Mouse (Mus musculus) G1E-ER4 (cell line): ENCODE data around the gene Lrrc66. TPM values are rescaled to one million over a fixed set of nuclear protein-coding genes. Genes with fewer than 3 reads are reported as not detected.

Experiments
- GATA1 ChIP-seq: IDR thresholded peaks from one replicate; pipeline ENCODE4 v1.8.0; 2012; ENCODE audit warnings: low read length, inconsistent platforms
- polyA plus RNA-seq: library from polyadenylated mRNA; stranded (reverse); fragments of >175 nt; gene quantifications from 2 replicates; pipeline ENCODE4 v1.2.3, GENCODE M21; 2012

Lrrc66 gene
- polyA plus RNA-seq, 1 experiment = 0.04 TPM

DNA sequence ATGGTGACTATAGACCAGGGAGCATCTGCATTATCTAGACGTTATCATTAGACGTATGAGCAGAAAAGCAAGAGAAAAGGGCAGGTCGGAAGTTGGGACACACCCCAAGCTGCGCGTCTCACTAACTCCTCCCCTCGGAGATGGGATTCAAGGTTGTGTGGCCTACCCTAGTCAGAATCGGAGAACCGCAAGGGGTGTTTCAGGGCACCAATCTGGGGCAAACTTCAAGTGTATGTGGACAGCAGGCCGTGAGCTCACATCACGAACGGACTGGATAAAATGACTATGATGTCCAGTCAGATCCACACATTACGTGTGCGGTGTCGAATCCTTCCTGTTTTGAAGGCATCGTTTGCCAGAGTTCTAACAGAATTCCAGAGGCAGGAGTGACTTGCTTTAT, 4.3 kb downstream of the Lrrc66 start:
- no peak for TF ChIP-seq GATA1

DNA sequence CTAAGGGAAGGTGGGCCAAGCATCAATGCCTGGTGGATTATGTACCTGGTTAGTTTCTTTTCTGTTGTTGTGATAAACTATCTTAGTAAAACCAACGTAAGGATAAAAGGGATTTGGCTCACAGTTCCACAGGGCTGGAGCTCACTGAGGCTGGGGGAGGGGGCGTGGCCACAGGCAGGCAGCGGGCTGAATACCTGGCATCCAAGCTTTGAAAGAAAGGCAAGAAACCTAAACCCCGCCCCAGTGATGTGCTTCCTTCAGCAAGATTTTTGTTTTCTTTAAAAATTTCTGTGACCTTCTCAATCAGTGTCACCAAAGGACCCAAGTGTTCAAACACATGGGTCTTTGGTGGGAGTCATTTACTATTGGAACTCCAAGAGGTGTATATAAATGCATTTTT, 4.8 kb downstream of the Lrrc66 start:
- TF ChIP-seq GATA1 = no peak

DNA sequence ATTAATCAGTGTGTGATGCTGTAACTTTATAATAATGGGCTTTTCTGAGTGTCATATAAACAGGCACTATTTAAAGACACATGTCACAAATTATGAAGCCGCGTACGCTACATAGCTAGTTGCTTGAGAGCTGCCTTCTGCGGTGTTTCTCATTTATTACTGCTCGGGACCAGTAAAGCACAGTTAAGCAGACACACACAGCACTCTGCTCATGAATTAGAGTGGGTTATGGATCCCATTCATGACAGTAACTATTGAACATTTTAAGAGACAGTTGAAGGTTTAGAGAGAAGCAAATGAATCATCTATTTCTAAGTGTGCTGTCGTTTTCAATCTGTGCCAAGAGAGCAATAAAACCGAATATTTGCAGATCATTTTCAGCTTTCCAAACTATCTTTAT, 5.5 kb downstream of the Lrrc66 start:
- TF ChIP-seq GATA1 = no peak

DNA sequence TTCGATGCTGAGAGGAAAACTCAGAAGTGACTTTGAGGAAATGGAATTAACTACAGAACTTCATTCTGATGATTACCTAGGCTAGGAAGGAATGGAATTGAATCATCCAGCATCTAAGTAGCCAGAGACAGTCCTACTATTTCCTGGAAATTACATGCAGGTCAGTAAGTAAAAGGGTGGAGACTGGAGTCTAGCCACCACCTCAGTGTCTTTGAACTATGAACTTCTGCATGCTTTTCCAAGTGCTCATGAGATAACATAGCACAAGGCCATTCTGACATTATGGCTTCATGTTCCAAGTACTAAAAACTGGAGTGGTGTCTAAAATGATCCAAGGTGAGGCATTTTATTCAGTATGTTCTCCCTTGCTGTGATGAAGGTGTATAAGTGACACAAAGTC, 6.8 kb downstream of the Lrrc66 start:
- no peak for TF ChIP-seq GATA1

DNA sequence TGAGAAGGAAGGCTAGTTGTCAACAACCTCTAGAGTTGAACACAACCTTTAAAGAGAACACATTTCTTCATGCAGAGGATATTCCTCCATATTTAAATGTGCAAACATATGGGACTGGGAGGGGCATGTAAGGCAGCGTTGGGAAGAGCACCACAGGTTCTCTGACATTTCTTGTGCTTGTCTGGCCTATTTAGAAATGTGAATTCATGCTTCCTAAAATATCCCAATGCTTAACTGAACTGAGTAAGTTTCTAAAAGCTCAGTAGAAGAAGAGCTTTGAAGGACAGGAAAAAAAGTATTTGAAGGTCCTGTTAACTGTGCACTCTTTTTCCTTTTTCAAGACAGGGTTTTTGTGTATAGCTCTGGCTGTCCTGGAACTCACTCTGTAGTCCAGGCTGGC, 13.4 kb downstream of the Lrrc66 start:
- no peak for TF ChIP-seq GATA1

DNA sequence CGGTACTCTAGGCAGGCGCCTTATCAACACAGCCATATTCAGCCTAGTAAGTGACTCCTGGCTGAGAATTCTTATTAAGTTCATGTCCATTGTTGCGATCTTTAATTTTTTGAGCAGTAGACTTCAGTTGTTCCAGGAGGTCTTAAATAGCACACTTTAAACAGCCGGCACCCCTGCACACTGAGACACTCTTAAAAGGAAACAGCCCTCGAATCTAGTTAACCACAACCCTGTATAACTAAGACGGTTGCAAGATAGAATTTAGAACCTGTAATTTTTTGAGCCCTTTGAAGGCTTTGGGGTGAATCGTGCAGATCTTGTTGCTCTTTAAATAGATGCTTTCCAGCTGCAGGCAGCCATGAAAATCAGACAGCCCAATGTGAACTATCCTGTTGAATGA, 17.1 kb downstream of the Lrrc66 start:
- no peak for TF ChIP-seq GATA1

DNA sequence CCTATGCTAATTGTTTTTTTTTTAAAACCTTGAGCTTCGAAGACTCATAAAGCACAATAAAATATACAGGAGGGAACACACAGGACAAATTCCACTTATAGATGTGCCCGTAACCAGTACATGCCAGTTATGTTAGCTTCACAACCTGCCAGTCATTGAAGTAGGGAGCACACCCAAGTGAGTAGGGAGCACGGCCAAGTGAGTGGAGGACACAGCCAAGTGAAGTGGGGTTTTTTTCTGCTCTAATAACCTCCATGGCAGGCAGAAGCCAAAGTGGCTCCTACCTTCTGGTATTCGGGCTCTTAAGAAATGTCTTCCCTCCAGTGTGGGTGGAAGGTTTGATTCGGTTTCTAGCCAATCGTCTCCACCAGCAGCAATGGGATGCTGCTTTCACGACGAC, 19.0 kb downstream of the Lrrc66 start:
- TF ChIP-seq GATA1 = no peak

DNA sequence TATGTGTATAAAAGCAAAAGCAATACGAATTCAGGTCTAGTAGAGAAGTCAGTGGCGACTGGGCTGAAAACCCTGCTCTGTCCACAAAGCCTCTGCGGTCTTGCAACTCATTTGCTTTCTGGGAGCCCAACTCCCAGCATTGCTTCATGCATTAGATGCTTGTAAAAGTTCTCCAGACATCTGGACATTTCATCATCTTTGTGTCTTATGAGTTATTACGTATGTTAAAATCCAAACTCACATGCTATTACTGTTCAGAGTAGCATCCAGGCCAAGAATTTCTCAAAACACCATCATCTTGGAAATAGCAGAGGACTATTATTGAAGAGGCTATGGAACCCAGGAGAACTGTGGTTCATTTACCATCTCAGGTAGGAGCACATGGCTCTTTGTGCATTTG, 21.3 kb downstream of the Lrrc66 start:
- no peak for TF ChIP-seq GATA1

DNA sequence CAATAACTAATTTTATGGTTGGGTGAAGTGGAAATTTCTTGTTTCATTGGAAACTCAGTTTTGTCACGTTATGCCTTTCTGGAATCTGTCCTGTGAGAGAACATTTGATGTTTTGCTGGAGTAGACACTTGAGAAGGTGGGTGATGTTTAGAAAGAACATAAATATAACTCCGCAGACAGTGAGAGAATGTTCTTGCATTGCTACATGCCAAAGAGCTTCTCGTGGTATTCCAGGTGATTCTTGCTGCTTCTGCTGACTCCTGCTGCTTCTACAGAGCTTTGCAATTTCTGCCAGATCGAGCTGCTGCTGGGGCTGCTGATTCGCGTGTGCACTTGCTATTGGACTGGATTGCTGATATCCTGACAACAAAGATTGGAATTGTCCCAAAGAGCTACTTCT, 27.4 kb downstream of the Lrrc66 start:
- TF ChIP-seq GATA1 = no peak

DNA sequence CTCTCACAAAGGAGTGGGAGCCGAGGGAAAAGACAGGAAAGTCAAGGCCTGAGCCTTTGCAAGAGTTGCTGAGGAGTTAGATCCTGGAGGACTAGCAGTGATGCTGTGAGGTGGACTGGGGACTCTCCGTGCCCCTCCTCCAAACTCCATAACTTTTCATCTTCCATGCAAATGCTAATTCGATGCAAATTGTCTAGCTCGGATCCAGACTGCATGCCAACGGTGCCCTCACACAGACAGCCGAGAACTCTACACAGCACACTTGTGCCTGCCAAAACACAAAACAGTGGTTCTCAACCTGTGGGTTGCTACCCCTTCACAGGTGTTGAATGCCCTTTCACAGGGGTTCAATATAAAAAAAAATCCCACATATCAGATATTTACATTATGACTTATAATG, 27.8 kb downstream of the Lrrc66 start:
- TF ChIP-seq GATA1 = no peak

DNA sequence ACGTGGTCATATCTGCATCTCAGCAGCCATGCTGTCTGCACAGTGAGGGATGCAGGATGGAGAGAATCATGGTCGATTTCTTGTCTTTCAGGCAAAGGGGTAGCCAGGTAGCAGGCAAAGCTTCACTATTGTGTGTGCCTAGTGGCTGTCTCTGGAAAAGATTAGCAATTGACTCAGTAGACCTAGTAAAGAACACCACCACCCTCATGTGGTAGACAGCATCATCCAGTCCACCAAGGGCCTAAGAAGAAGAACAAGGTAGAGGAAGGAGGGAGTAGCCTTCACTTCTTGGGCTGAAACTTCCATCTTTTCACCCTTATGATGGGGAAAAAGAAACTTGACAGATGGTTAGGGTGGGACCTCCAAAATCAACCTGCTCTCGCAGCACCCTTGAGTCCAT, 29.5 kb downstream of the Lrrc66 start:
- no peak for TF ChIP-seq GATA1

DNA sequence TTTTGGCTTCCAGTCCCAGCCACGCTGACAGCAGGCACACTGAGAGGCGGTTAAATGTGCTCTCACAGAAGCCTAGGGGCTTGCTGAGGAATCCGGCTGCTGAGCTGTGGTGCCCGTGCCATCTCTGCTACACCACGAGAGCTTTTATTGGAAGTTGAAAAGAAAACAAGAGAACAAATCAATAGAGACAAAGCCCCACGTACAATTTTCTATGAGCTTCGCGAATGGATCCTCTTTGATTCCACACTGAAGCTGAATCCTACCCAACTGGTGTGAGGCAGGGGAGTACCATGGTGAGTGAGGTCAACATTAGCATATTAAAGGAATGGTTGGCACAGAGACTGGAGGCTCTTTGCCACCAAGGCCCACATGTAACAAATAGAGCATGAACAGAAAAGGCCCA, 31.0 kb downstream of the Lrrc66 start:
- TF ChIP-seq GATA1 = no peak

DNA sequence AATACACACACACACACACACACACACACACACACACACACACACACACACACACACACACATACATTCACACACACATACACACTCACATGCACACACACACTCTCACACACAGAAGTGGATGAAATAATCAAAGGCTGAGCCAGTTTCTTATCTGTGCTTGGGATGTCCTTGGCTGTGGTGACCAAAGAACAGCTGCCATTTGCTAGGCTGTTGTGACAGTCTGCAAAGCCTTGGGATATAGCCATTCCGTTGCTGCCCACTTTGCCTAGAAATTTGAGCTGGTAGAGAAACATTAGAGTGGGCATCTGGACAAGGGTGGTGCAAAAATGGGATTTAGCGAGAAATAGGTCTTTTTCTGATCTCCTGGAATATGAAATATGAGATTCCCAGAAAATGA, 32.3 kb downstream of the Lrrc66 start:
- no peak for TF ChIP-seq GATA1

DNA sequence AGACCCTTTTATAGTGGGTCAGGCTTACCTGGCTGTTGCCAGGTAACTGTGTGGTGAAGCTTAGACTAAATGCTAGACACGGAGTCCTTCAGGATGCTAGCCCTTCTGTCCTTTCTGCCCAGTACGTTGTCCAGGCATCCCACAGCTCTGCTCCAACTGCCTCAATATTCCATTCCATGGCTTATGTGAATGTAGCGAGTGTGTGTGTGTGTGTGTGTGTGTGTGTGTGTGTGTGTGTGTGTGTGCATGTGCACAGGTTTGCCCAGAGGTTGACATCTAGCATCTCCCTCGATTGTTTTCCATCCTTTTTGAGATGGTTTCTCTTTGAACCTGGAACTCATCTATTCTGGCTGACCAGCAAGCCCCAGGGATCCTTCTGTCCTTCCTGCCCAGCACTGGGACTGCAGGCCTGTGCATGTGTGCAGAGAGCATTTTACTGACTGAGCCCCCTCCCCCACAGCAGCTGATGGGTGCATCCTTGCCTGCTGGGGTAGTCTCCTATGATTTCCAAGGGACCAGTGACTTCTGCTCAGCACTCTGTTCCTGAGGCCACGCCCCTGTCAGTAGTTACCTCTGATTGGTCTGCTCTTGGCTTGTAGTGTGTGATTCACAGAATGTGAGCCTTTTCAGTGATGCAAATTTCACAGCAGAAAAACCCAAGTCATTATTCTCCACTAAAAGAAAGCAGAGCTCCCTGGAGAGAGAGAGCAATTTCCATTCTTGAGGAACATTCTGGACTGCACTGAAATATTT, 33.2 kb downstream of the Lrrc66 start:
- TF ChIP-seq GATA1 = no peak

DNA sequence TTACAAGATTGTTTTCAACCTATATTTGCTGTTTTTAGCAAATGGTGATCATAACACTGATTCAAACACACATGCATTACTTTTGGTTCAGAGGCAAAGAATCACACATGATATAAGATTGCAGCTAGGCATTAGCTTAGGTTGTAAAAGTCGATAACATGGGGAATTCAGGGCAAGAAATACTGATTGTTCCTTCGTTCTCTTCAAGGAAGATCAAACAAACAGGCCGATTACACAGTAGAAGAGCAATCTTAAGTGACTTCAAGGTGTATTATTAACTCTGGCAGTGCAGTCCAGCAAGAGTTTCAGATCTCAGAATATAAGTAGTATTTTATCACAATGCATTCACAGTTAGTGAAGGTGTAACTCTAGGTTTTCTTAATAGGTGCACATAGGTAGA, 45.2 kb downstream of the Lrrc66 start:
- no peak for TF ChIP-seq GATA1

DNA sequence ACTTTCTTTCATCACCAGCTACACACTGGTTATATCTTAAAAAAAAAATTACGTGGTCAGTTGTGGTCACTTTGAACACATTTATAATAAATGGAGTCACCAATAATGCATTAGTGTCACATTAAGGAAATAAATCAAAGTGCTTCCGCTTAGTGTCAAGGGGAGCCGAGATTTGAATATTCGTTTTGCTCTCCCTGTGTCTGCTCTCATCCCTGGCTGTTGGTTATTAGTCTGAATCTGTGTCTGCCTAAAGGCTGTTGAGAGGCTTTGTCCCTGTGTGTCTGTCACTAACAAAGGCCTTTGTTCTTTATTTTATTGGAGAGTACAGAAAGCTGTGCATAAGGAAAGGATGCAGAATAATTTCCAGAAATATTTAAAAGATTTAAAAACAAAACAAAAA, 45.7 kb downstream of the Lrrc66 start:
- TF ChIP-seq GATA1 = no peak

DNA sequence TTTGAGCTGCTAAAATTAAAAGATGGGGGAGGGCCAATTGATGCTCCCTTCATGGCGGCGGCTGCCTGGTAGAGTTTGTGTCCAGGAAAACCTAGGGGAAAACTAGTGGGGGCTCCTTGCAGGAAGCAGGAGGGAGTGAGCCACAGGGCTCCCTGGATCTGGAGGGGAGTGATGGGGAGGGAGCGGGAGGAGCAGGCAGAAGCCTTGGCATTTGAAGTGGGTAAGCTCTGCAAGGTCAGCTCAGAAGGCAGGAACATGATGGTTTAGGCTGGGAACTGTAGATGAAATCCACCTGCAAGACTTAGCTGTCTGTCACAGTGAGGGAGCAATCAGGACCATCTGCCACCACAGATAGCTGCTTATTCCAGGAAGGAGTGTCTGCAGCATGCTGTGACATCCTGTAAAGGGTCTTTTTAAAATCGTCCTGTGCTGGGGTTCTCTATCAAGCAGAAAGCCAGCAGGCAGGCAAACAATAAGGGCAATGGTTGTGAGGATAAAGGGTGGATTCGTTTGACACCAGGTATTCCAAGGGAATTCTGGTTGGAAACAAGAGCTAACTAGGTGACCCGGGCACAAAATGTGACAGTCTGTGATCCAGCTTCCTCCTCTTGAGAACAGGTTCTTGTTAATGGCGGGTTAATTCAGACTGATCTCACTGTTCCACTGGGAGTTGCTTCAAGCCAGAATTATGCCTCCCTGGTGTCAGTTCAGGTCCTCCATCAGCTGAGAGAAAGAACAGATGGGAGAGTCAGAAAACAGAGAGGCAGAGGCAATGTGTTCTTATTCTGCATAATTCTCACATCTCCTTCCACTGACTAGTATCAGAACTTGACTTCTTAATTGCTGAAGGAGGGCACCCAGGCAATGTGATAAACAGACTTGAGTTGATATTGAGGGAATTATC, 46.9 kb downstream of the Lrrc66 start:
- no peak for TF ChIP-seq GATA1

DNA sequence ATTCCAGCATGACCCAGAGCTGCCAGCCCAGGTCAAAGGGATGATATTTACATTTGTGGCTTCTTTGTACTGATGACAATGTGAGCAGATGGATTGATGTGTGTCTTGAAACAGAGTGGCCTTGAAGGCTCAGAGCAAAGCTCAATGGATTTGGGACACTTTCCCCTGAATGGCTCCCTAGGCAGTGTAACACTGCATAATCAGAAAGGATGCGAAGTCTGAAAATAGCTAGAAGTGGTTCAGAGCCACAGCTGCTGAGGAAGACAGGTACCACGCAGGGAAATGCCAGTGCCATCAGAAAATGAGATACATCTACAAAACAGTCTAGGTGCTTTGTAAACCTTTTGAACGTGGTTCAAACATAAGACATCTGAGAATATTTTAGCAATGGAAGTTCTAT, 54.2 kb downstream of the Lrrc66 start:
- no peak for TF ChIP-seq GATA1
